Mouse (Mus musculus) megakaryocyte, embryonic 14.5 days (primary cell): ENCODE data around the gene Olfr18.

Experiments
- FLI1 ChIP-seq: IDR thresholded peaks from 2 replicates; pipeline ENCODE4 v1.6.1; 2012; ENCODE audit warnings: low read length, inconsistent platforms, mixed read lengths
- GATA1 ChIP-seq: IDR thresholded peaks from 3 replicates; pipeline ENCODE4 v1.6.1; 2012; ENCODE audit warnings: mixed read lengths, low read length, inconsistent platforms, borderline replicate concordance

DNA sequence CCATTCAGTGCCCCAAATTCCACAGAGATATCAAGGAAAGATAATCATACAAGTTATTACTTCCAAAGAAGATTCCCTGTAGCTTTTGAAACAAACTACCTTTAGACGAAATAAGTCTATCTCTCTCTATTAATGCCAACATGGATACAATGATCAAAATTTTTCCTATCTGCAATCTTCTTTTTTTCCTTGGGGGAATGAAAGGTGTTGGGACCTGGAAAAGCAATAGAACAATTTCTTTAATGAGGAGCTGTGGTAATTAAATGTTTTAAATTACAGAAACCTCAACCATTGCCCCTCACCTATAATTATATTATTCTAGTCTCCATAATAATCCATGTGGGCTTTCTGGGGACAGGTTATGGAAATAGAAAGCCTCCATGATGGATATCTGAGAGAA, 53.8 kb downstream of the Olfr18 start, which contains the start of gene Olfr39:
- no peak for TF ChIP-seq GATA1
- TF ChIP-seq FLI1, result no peak
